Mouse (Mus musculus) neural tube, embryonic 11.5 days (tissue): ENCODE data around the gene Rps6kl1. TPM values are rescaled to one million over a fixed set of nuclear protein-coding genes. Genes with fewer than 3 reads are reported as not detected.

ENCODE experiments used
- ATAC-seq: fragments of 200-750 bp; cut with Nextera tagmentation; 2 replicates; pipeline ENCODE4 v1.8.0; 2017; ENCODE audit warnings: moderate number of reproducible peaks, mild to moderate bottlenecking, moderate TSS enrichment, moderate library complexity; ENCODE audit not compliant: insufficient read depth, low FRiP score, low TSS enrichment
- DNase-seq: peaks from one replicate; pipeline ENCODE4 v3.0.0-alpha.2; 2015; ENCODE audit warnings: low spot score
- H3K27ac ChIP-seq: fragments of 300-500 bp; sonication (generic); 2 replicates; pipeline ENCODE4 v1.5.1; 2014; ENCODE audit warnings: low read depth, mild to moderate bottlenecking, low read length
- H3K27me3 ChIP-seq: fragments of 300-500 bp; sonication (generic); 2 replicates; pipeline ENCODE4 v1.6.1; 2014; ENCODE audit warnings: mild to moderate bottlenecking, low read length, mixed read lengths; ENCODE audit not compliant: control insufficient read depth, insufficient read depth
- H3K36me3 ChIP-seq: fragments of 300-500 bp; sonication (generic); 2 replicates; pipeline ENCODE4 v1.6.1; 2014; ENCODE audit warnings: mild to moderate bottlenecking, low read length, moderate library complexity, mixed read lengths; ENCODE audit not compliant: control insufficient read depth, insufficient read depth
- H3K4me1 ChIP-seq: fragments of 300-500 bp; sonication (generic); 2 replicates; pipeline ENCODE4 v1.6.1; 2014; ENCODE audit warnings: low read length, mixed read lengths; ENCODE audit not compliant: control insufficient read depth, insufficient read depth
- H3K4me2 ChIP-seq: fragments of 300-500 bp; sonication (generic); 2 replicates; pipeline ENCODE4 v1.6.1; 2014; ENCODE audit warnings: low read depth, mild to moderate bottlenecking, moderate library complexity
- H3K4me3 ChIP-seq: fragments of 300-500 bp; sonication (generic); 2 replicates; pipeline ENCODE4 v1.5.1; 2014; ENCODE audit warnings: low read depth, low read length
- H3K9ac ChIP-seq: fragments of 300-500 bp; sonication (generic); 2 replicates; pipeline ENCODE4 v1.6.1; 2014; ENCODE audit warnings: mild to moderate bottlenecking, low read length
- H3K9me3 ChIP-seq: fragments of 300-500 bp; sonication (generic); 2 replicates; pipeline ENCODE4 v1.6.1; 2016; ENCODE audit warnings: low read length; ENCODE audit not compliant: control insufficient read depth
- WGBS: fragments of 180-500 bp; shearing (Covaris S2); extraction: QIAGEN DNeasy Blood & Tissue Kit; methylation state at CpG from one replicate; pipeline ENCODE4 v1.1.7; 2014; 5-methylcytosine and 5-hydroxymethylcytosine counted together
- polyA plus RNA-seq: library from polyadenylated mRNA; unstranded; fragments of >200 nt; fragmentation: Nextera tagmentation; extraction: Ambion mirVana; gene quantifications from 2 replicates; pipeline ENCODE4 v1.2.1, GENCODE M21; 2014

Rps6kl1 gene
- polyA plus RNA-seq, 1 experiment from 2014 or later = 6.7 TPM

- DNase-seq (no peak), ATAC-seq (peak; percentile 72)
- peaks cover 9% of the 10 kb centered on the region for H3K27me3 ChIP-seq
- no peaks in the 10 kb centered on the region for H3K36me3 ChIP-seq
- H3K9ac ChIP-seq = 0 out of 2 replicates have a peak overlapping the region, but pooled peaks have one; percentile 15
- no peak overlapping the region for H3K4me3 ChIP-seq
- peaks cover 7% of the 10 kb centered on the region for H3K4me1 ChIP-seq
- 0 out of 2 replicates have a peak overlapping the region, but pooled peaks have one; percentile 17 for H3K4me2 ChIP-seq
- 32% methylated on average over 14 of the region's 17 CpGs for WGBS
- peak overlapping the region; percentile 17; the same call in 1 of the 2 replicates for H3K27ac ChIP-seq
- H3K9me3 ChIP-seq = no peaks in the 10 kb centered on the region
These were observed 30.6 kb upstream of the Rps6kl1 start for GRCm38 (mm10) chr12:85181475-85182344.

GRCm38 (mm10) chr12:85178294-85178693 lies 27.2 kb upstream of the Rps6kl1 start:
- Histone ChIP-seq H3K4me1 (peaks cover 25% of the 10 kb centered on the region), H3K27me3 (peaks cover 13% of the 10 kb centered on the region), H3K4me3 (no peak overlapping the region), H3K9me3 (no peaks in the 10 kb centered on the region), H3K4me2 (no peak overlapping the region), H3K36me3 (no peaks in the 10 kb centered on the region), H3K9ac (no peak overlapping the region), H3K27ac (no peak overlapping the region)
- WGBS = 86% methylated on average over 2 of the region's 2 CpGs
- ATAC-seq (no peak), DNase-seq (no peak)

GRCm38 (mm10) chr12:85177740-85178239 lies 26.7 kb upstream of the Rps6kl1 start, which contains the start of gene Pgf:
Gene Pgf (minus strand): TSS chr12:85177790.
- H3K27ac ChIP-seq = no peak within 1 kb of the TSS
- WGBS = 77% methylated on average over 10 of the region's 10 CpGs
- H3K4me3 ChIP-seq = peak within 1 kb of the TSS; percentile 17
- DNase-seq (no peak), ATAC-seq (no peak)
- peak within 1 kb of the TSS; percentile 40 for H3K4me2 ChIP-seq
- H3K4me1 ChIP-seq = peaks cover 25% of the 10 kb centered on the region
- no peaks in the 10 kb centered on the region for H3K36me3 ChIP-seq
- H3K9me3 ChIP-seq = no peaks in the 10 kb centered on the region
- H3K27me3 ChIP-seq = peaks cover 13% of the 10 kb centered on the region
- H3K9ac ChIP-seq = peak within 1 kb of the TSS; percentile 11

- H3K9ac ChIP-seq = peak overlapping the region; percentile 11
- H3K27ac ChIP-seq = no peak overlapping the region
- ATAC-seq = no peak
- H3K36me3 ChIP-seq = no peaks in the 10 kb centered on the region
- H3K9me3 ChIP-seq = no peaks in the 10 kb centered on the region
- H3K27me3 ChIP-seq = peaks cover 13% of the 10 kb centered on the region
- WGBS = 3% methylated on average over 32 of the region's 32 CpGs
- DNase-seq = peak; percentile 67
- H3K4me1 ChIP-seq = peaks cover 25% of the 10 kb centered on the region
- peak overlapping the region; percentile 17 for H3K4me3 ChIP-seq
- H3K4me2 ChIP-seq = peak overlapping the region; percentile 40
These were observed 25.9 kb upstream of the Rps6kl1 start for GRCm38 (mm10) chr12:85176846-85177523.

DNA sequence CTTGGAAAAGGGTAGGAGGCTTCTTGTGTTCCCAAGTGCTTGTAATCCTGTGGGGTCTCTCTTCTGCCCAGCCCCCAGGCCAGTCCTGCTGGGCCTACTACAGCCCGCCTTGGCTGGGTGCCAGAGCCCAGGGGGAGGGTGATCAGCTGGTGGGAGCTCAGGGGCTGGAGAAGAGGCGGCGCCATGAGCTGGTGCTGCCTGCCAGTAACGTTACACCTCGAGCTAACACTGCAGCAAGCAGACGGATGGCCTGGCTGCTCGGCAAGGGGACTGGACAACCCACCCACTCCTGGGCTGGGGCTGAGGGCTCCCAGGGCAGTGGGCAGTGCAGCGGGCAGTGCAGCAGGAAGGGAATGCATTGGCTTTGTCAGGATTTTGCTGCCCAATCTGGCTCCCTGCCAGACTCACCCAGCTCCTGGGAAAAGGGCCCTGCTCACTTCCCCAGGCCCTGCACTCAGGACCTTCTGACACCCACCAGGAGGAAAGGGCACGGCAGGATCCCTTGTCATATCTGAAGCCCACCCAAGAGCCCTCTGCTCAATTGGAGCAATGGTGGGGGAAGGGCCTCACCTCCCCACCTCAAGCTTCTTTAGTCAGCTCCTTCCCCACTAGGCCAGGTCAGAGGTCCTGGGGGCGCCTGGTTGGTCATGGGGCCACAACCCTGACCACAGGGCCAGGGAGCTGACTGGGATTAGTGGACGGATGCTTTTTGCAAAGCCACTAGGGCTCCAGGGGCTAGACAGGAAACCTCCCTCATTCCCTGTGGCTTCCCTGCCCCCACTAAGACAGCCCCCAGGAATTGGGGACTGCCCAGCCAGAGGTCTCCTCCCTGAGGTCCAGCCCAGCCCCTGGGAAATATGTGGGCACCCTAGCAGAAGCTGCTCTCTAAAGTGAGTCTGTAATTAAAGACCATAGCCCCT lies 25.1 kb upstream of the Rps6kl1 start:
- Histone ChIP-seq H3K4me2 (peak overlapping the region; percentile 40), H3K27ac (no peak overlapping the region), H3K27me3 (peaks cover 13% of the 10 kb centered on the region), H3K4me3 (peak overlapping the region; percentile 17), H3K4me1 (peaks cover 25% of the 10 kb centered on the region), H3K9me3 (no peaks in the 10 kb centered on the region), H3K36me3 (no peaks in the 10 kb centered on the region), H3K9ac (peak overlapping the region; percentile 36)
- DNase-seq = peak; percentile 75
- peak; percentile 85 for ATAC-seq
- 14% methylated on average over 11 of the region's 11 CpGs for WGBS

- Histone ChIP-seq H3K4me3 (peak overlapping the region; percentile 17; the same call in 1 of the 2 replicates), H3K27me3 (peaks cover 13% of the 10 kb centered on the region), H3K4me1 (peaks cover 25% of the 10 kb centered on the region), H3K9me3 (no peaks in the 10 kb centered on the region), H3K4me2 (peak overlapping the region; percentile 40), H3K9ac (no peak overlapping the region; the same call in 1 of the 2 replicates), H3K27ac (no peak overlapping the region), H3K36me3 (no peaks in the 10 kb centered on the region)
- 48% methylated on average over 16 of the region's 16 CpGs for WGBS
- 0 out of 2 replicates have a peak, but pooled peaks have one; percentile 39 for ATAC-seq
- no peak for DNase-seq
These were observed 24.1 kb upstream of the Rps6kl1 start for GRCm38 (mm10) chr12:85175087-85175675.

- Histone ChIP-seq H3K27ac (no peak overlapping the region), H3K36me3 (no peaks in the 10 kb centered on the region), H3K4me1 (peaks cover 25% of the 10 kb centered on the region), H3K9ac (no peak overlapping the region), H3K27me3 (peaks cover 13% of the 10 kb centered on the region), H3K4me2 (no peak overlapping the region), H3K4me3 (no peak overlapping the region), H3K9me3 (no peaks in the 10 kb centered on the region)
- 75% methylated on average over 7 of the region's 7 CpGs for WGBS
- ATAC-seq = no peak
- no peak for DNase-seq
These were observed 23.0 kb upstream of the Rps6kl1 start for GRCm38 (mm10) chr12:85174016-85174415.

GRCm38 (mm10) chr12:85170948-85171307 lies 19.9 kb upstream of the Rps6kl1 start:
- H3K4me1 ChIP-seq = peaks cover 10% of the 10 kb centered on the region
- no peak overlapping the region for H3K9ac ChIP-seq
- H3K4me2 ChIP-seq = no peak overlapping the region
- H3K36me3 ChIP-seq = no peaks in the 10 kb centered on the region
- no peaks in the 10 kb centered on the region for H3K27me3 ChIP-seq
- WGBS = 90% methylated on average over 3 of the region's 3 CpGs
- H3K9me3 ChIP-seq = no peaks in the 10 kb centered on the region
- no peak overlapping the region for H3K4me3 ChIP-seq
- DNase-seq = no peak
- no peak overlapping the region for H3K27ac ChIP-seq
- ATAC-seq = no peak
